Mouse (Mus musculus): ENCODE data around the gene Olfr523.

- TF ChIP-seq EP300 (optimal IDR thresholded peaks at IDR 0.05) (no peak), CTCF (IDR thresholded peaks at IDR 0.05; ENCODE audit: low read depth) (no peak)
Measured at GRCm38 (mm10) chr7:140126022-140126350, 47.0 kb upstream of the Olfr523 start.
